Mouse (Mus musculus) retina, postnatal 7 days (tissue): ENCODE measurements around the gene Olfr967.
"Not testable (repeated sequence)": the region's sequence is repeated elsewhere in the genome, so short reads cannot be mapped to it uniquely, and the experiment has no call there.

Experiments used
- DNase-seq: peaks from one replicate; pipeline ENCODE4 v3.0.0-alpha.2; 2012; ENCODE audit warnings: low read depth, low spot score

Olfr967 gene

DNA sequence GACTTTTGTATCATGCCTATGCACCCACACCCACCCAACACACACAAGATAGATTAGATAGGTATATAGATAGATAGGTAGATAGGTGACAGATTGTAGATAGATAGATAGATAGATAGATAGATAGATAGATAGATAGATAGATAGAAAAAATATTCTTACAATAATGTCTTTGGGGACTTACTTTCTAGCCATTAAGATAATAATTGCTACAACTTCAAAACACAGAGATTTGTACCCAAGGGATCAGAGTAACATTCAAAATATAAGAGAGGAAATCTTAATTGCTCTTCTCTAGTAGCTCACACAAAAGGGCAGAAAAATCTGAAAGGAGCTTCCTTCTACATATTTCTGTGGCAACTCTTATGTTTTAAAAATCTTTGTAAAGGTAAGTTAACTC, at the start of gene Olfr967:
Olfr967 (plus strand) TSS at position 301 of the 400 bp plus-strand sequence.
- no peak for DNase-seq

GRCm38 (mm10) chr9:39701123-39701522, 44.9 kb upstream of the Olfr967 start:
- DNase-seq: not testable (repeated sequence)

- DNase-seq: no peak
Measured at GRCm38 (mm10) chr9:39707017-39707416, 39.0 kb upstream of the Olfr967 start, which contains the start of gene Olfr149. Gene Olfr149 (minus strand): TSS chr9:39707117.

DNA sequence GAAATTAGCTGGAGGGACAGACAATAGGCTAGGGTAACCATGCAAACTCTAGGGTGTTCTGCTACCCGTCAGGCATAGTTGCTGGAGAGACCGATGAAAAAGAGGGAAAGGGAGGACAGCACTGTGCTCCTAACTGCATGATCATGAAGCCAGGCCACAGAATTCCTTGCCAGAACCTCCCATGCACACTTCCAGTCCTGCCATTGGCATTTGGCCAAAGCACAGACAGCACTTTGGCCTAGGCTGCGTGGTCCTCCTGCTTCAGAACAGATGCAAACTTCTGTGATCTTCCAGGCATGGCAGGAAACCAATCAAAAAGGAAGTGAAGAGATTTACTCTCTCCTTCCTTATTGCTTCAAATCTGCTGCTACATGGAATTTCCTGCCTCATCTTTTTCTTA, 37.1 kb upstream of the Olfr967 start:
- DNase-seq: no peak

DNA sequence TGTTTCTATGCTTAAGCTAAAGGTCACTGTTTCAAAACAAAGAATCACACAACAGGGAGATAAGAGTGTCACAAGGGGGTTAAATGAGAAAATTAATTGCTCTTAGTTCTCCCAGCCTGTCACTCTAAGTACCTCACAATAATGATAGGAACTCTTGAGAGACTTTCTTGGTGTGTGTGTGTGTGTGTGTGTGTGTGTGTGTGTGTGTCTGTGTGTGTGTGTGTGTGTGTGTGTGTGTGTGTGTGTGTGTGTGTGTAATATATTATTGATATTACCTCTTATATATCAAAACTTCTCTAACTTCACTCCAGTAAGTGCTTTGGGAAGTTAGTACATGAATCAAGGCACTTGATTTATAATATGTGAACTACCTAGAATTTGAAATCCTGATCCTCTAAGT, 35.0 kb upstream of the Olfr967 start, which contains the start of gene Olfr965:
Olfr965 (plus strand) TSS at position 301 of the 400 bp plus-strand sequence.
- no peak for DNase-seq

- DNase-seq: no peak
Measured at GRCm38 (mm10) chr9:39730678-39731077, 15.4 kb upstream of the Olfr967 start, which contains the start of gene Olfr150. Gene Olfr150 (plus strand): TSS chr9:39730978.

DNA sequence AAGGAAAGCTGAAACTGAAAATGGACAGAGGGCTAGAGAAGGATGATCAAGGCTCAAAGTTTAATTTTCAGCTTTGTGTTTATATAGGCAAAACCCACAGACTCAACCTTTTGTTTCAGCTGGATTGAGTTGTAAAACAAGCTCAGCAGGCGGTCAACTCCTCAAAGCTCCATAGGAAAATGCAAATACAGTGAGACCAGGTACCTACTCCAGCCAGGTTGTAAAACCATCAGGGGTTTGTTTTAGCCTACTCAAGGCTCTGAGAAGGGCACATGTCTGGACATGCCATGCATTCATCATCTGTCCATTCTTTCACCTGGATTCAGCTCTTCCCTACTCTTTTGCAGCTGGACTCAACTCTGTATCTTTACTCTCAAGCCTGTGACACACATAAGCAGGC, 5.3 kb upstream of the Olfr967 start:
- DNase-seq: no peak

DNA sequence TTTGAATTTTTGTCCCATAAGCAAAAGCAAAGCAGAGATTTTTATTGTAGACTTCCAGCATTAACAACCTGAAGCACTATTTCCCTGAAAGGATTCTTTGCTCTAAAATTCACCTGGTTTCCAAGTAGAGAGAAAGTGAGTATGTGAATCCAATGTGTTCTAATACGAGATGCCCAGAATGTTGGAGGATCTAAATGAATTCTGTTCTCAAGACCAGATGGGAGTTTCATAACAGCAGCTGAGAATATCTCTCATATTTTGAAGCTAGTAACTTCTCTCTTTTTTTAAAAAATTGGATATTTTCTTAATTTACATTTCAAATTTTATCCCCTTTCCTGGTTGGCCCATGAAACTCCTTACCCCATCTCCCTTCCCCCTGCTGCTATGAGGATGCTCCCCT, 379 bp downstream of the Olfr967 start:
- no peak for DNase-seq

- no peak for DNase-seq
Measured at GRCm38 (mm10) chr9:39783153-39783552, 37.1 kb downstream of the Olfr967 start, which contains the start of gene Olfr968. Gene Olfr968 (minus strand): TSS chr9:39783253.

DNA sequence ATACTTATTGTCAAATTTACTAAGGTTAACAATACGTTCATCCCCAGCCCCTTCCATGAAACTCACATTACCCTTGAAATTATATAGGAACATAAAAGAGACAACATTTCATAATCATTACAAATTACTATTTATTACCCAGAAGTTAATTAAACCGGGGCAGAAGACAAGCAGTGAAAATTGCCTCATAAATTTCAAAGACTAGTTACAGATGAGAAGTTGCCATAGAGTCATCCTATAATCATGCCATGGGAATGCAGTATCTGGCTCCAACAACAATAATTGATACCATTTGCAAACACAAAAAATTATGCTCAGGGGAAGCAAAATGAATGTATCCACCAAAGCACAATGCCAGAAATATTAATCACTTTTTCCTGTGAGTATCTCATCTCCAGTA, 44.5 kb downstream of the Olfr967 start, which contains the start of gene Olfr969:
Olfr969 (plus strand) TSS at position 388 of the 400 bp plus-strand sequence.
- no peak for DNase-seq
